Mouse (Mus musculus) intestine, embryonic 15.5 days (tissue): ENCODE measurements around the gene Zfp369. TPM values are rescaled to one million over a fixed set of nuclear protein-coding genes. Genes with fewer than 3 reads are reported as not detected.
"Not testable (repeated sequence)": the region's sequence is repeated elsewhere in the genome, so short reads cannot be mapped to it uniquely, and the experiment has no call there.

Source experiments
- ATAC-seq: fragments of 200-750 bp; cut with Nextera tagmentation; 2 replicates; pipeline ENCODE4 v1.8.0; 2017; ENCODE audit warnings: moderate TSS enrichment, moderate library complexity
- H3K27ac ChIP-seq: fragments of 300-500 bp; sonication (generic); 2 replicates; pipeline ENCODE4 v1.5.1; 2015; ENCODE audit warnings: mild to moderate bottlenecking, inconsistent platforms
- H3K27me3 ChIP-seq: fragments of 300-500 bp; sonication (generic); replicated peaks from 2 replicates; pipeline ENCODE4 v1.6.1; 2015; ENCODE audit warnings: inconsistent platforms
- H3K36me3 ChIP-seq: fragments of 300-500 bp; sonication (generic); 2 replicates; pipeline ENCODE4 v1.6.1; 2015; ENCODE audit warnings: inconsistent platforms
- H3K4me1 ChIP-seq: fragments of 300-500 bp; sonication (generic); replicated peaks from 2 replicates; pipeline ENCODE4 v1.6.1; 2015; ENCODE audit warnings: inconsistent platforms
- H3K4me2 ChIP-seq: fragments of 300-500 bp; sonication (generic); replicated peaks from 2 replicates; pipeline ENCODE4 v1.6.1; 2015; ENCODE audit warnings: mild to moderate bottlenecking, inconsistent platforms
- H3K4me3 ChIP-seq: fragments of 300-500 bp; sonication (generic); replicated peaks from 2 replicates; pipeline ENCODE4 v1.5.1; 2015; ENCODE audit warnings: inconsistent platforms
- H3K9ac ChIP-seq: fragments of 300-500 bp; sonication (generic); 2 replicates; pipeline ENCODE4 v1.6.1; 2015; ENCODE audit warnings: inconsistent platforms
- H3K9me3 ChIP-seq: fragments of 300-500 bp; sonication (generic); 2 replicates; pipeline ENCODE4 v1.6.1; 2016; ENCODE audit warnings: inconsistent platforms
- WGBS: fragments of 180-500 bp; shearing (Covaris S2); methylation state at CpG from one replicate; pipeline ENCODE4 v1.1.7; 2015; 5-methylcytosine and 5-hydroxymethylcytosine counted together
- polyA plus RNA-seq: library from polyadenylated mRNA; unstranded; fragments of >200 nt; fragmentation: Nextera tagmentation; extraction: Ambion mirVana; gene quantifications from 2 replicates; pipeline ENCODE4 v1.2.1, GENCODE M21; 2015

Gene Zfp369
- polyA plus RNA-seq, 1 experiment from 2014 or later = 9.4 TPM

DNA sequence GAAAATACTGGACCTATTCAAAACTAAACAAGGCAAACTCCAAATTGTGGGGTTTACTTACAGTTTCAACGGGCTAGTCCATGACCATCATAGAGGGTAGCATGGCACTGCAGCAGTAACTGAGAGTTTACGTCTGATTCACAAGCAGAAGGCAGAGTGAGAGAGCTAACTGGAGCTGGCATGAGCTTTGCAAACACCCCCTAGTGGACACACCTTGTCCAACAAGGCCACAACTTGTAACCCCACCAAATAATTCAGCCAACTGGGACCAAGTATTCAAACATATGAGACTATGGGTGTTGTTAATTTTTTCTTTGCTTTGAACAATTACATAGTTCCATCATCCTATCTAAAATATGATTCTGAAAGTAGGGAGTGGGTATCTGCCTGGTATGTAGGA lies 8.2 kb downstream of the Zfp369 start:
- Histone ChIP-seq H3K9me3 (no peaks in the 10 kb centered on the region; the same call in 1 of the 2 replicates), H3K4me3 (no peak overlapping the region), H3K36me3 (peaks cover 40% of the 10 kb centered on the region), H3K4me1 (no peaks in the 10 kb centered on the region), H3K27ac (no peak overlapping the region), H3K9ac (no peak overlapping the region), H3K27me3 (no peaks in the 10 kb centered on the region), H3K4me2 (no peak overlapping the region)
- WGBS = 93% methylated on average over 2 of the region's 2 CpGs
- ATAC-seq = no peak

DNA sequence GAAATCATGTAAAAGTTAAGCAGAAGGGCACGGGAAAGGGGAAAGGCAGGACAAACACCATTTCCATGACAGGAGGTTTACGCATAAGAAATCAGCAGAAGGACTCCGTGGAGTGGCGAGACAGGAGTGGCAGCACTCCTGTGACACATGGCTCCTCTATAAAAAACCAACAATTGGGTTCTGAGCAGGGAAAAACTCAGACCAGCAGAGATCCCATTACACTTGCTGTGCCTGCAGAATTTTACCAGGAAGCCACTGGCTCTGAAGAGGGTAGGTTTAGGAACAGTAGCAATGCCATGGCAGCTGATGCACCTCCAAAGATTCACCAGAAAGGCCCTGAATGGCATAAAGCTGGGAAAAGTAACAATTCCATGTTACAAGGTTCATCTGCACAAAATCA lies 17.7 kb downstream of the Zfp369 start:
- H3K27me3 ChIP-seq = no peaks in the 10 kb centered on the region
- no peak overlapping the region for H3K4me3 ChIP-seq
- no peak overlapping the region for H3K4me2 ChIP-seq
- H3K9me3 ChIP-seq = peaks cover 10% of the 10 kb centered on the region; the same call in 1 of the 2 replicates
- WGBS = 92% methylated on average over 4 of the region's 4 CpGs
- H3K4me1 ChIP-seq = no peaks in the 10 kb centered on the region
- ATAC-seq = no peak
- H3K36me3 ChIP-seq = peaks cover 57% of the 10 kb centered on the region
- no peak overlapping the region for H3K9ac ChIP-seq
- no peak overlapping the region for H3K27ac ChIP-seq

DNA sequence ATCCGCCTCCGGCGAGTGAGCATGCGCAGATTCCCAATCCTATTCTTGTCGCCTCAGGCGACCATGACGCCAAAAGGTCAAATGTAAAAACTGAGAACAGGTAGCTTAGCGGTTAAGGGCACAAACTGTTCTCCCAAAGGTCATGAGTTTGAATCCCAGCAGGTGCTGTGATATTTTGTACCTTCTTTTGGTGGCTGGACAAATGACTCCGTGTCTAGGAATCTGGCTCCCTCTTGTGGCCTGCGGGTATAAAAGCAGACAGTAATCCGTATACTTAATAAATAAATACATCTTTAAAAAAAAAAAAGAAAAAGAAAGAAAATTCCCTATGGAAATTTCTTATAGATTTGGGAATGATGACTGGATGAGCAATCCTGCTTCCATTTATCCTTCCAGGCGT lies 32.2 kb downstream of the Zfp369 start:
- H3K4me3 ChIP-seq = peak overlapping the region; percentile 22
- H3K36me3 ChIP-seq, H3K27ac ChIP-seq, H3K27me3 ChIP-seq, H3K4me1 ChIP-seq, ATAC-seq, H3K9ac ChIP-seq, H3K9me3 ChIP-seq: not testable (repeated sequence)
- peak overlapping the region; percentile 51 for H3K4me2 ChIP-seq
- 36% methylated on average over 12 of the region's 12 CpGs for WGBS

DNA sequence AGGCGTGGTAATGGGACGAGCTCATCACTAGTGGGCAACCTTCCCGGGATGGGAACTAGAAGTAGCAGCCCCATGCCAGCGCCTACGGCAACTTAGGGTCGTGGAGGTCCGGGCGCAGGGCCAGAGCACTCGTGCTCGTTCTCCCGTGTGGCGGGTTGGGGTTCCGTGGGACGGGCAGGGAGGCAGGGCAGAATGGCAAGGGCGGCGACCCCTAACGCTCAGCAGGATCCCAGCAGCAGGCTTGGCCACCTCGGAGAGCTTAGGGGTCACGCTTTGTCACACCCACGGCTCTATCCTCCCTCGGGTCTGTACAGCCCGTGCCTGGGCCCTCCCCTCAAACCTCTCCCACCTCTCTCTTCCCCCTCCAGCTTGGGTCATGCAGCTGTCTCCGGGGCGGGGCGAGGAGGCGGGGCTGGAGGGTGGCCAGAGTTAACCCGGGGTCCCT lies 32.7 kb downstream of the Zfp369 start:
- WGBS = 30% methylated on average over 27 of the region's 27 CpGs
- H3K27ac ChIP-seq = no peak overlapping the region
- peak overlapping the region; percentile 22 for H3K4me3 ChIP-seq
- ATAC-seq = 0 out of 2 replicates have a peak, but pooled peaks have one; percentile 39
- no peaks in the 10 kb centered on the region for H3K9me3 ChIP-seq
- H3K4me1 ChIP-seq = no peaks in the 10 kb centered on the region
- peak overlapping the region; percentile 51 for H3K4me2 ChIP-seq
- no peaks in the 10 kb centered on the region for H3K27me3 ChIP-seq
- 0 out of 2 replicates have a peak overlapping the region, but pooled peaks have one; percentile 23 for H3K9ac ChIP-seq
- H3K36me3 ChIP-seq = no peaks in the 10 kb centered on the region

DNA sequence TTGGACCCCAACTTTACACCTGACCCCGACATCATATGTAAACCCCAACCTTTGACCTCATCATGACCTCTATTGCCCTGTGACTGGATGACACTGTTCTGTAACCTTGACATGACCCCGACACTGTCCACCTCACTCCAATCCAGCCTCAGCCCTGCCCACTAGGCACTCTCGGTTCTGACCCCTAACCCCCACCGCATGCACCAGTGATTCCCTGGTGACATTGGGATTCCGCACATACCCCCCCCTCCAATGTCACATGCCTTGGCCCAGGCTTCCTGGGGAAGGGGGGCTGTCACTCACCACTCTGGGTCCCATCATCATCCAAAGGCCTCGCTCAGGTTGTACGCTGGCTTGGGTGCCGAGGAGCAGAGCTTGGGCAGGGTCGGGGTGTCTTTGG lies 33.2 kb downstream of the Zfp369 start:
- no peak for ATAC-seq
- 95% methylated on average over 9 of the region's 9 CpGs for WGBS
- H3K4me2 ChIP-seq = no peak overlapping the region

DNA sequence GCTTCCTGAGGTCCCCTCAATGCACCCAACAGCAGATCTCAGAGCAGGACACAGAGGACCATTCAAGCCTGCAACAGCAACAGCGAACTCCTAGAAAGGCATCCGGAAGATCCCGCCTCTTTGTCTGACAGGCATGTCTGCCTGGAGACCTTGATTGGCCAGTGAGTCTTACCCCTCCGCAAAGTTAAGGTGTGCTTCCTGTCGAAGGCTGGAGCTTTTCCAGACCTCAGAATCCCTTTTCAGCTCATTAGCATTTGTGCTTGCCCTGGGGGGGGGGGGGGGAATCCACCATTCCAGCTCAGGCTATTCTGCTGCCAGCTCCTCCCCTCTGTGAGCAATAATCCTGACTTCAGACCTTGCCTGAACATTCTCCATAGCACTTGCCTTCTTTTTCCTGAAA lies 69.9 kb downstream of the Zfp369 start:
- H3K9me3 ChIP-seq, H3K36me3 ChIP-seq, H3K4me2 ChIP-seq, H3K9ac ChIP-seq, H3K4me1 ChIP-seq, H3K4me3 ChIP-seq, H3K27ac ChIP-seq, H3K27me3 ChIP-seq, ATAC-seq: not testable (repeated sequence)
- 59% methylated on average over 5 of the region's 5 CpGs for WGBS

More for the DNA sequence above, 33.2 kb downstream of the Zfp369 start:
- Histone ChIP-seq H3K27me3 (no peaks in the 10 kb centered on the region), H3K4me3 (no peak overlapping the region), H3K9ac (no peak overlapping the region), H3K27ac (no peak overlapping the region), H3K4me1 (no peaks in the 10 kb centered on the region), H3K36me3 (no peaks in the 10 kb centered on the region), H3K9me3 (no peaks in the 10 kb centered on the region)

DNA sequence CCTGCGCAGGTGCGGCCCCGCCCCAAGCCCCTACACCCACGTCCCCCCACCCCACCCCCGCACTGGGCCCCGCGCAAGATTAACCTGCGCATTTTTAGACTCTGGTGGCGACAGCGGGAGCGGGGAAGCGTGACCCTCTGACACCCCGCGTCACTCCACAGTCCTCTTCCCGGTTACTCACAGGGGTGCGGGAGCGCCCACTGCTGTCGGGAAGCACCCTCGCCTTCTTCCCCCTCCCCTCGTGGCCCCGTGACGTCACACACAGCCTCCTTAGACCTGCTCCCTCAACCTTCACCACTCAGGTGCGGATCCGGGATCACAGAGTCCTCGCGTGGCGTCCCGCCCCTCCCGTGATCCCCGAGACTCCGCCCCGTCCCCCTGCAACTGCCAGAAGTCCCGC lies 73.2 kb downstream of the Zfp369 start:
- H3K9me3 ChIP-seq, H3K36me3 ChIP-seq, H3K27ac ChIP-seq, ATAC-seq, H3K27me3 ChIP-seq, H3K9ac ChIP-seq, H3K4me1 ChIP-seq: not testable (repeated sequence)
- H3K4me2 ChIP-seq = peak overlapping the region; percentile 55
- peak overlapping the region; percentile 19 for H3K4me3 ChIP-seq
- 8% methylated on average over 33 of the region's 33 CpGs for WGBS

Other genes with a start within 250 kb of the Zfp369 start
- not detected in 2 replicates for gene Spata31d1c, start 245.8 kb upstream of the Zfp369 start, polyA plus RNA-seq
- not detected in 2 replicates for gene Prss47, start 226.1 kb upstream of the Zfp369 start, polyA plus RNA-seq
- gene Mfsd14b, start 165.8 kb upstream of the Zfp369 start, polyA plus RNA-seq = 53.0 and 60.1 TPM in 2 replicates
- gene Olfr465-ps1, start 140.7 kb upstream of the Zfp369 start, polyA plus RNA-seq = not detected in 2 replicates
- gene Olfr466, start 128.6 kb upstream of the Zfp369 start, polyA plus RNA-seq = not detected in 2 replicates
- gene Nlrp4f, start 72.8 kb upstream of the Zfp369 start, polyA plus RNA-seq = 0.19 TPM in 1 of 2 replicates, not detected in the other
- not detected in 2 replicates for gene Gm10775, start 19.3 kb upstream of the Zfp369 start, polyA plus RNA-seq
- not detected in 2 replicates for gene Gm10139, start 233.9 kb downstream of the Zfp369 start, polyA plus RNA-seq